ENCODE assay signal across 8 mouse cellular contexts in genomic region chr7:30534633-30535577, GRCm38 (mm10). TPM values are rescaled to one million over a fixed set of nuclear protein-coding genes. Genes with fewer than 3 reads are reported as not detected.
A peak's percentile ranks its signal among the peaks of the same experiment; 100 is the strongest.
DNase-seq lines count a peak whose midpoint lies in the region; ATAC-seq and TF ChIP-seq lines count a peak whose summit lies in the region.

Gene Arhgap33, minus strand, starts transcription at chr7:30535060.

- no peak for TF ChIP-seq CTCF in cortical plate, adult 2 months (IDR thresholded peaks at IDR 0.05; ENCODE audit: extremely low read depth, insufficient read depth, low read length)

- H3K4me3 ChIP-seq in cortical plate, adult 2 months (ENCODE audit: insufficient read depth, low read length): peak within 1 kb of the TSS; percentile 75

- TF ChIP-seq POLR2A in cortical plate, adult 2 months (IDR thresholded peaks at IDR 0.05; ENCODE audit: extremely low read depth, insufficient read depth, low read length): peak; percentile 59; the same call in 1 of the 2 replicates

- peak within 1 kb of the TSS; percentile 57 for H3K27ac ChIP-seq in cortical plate, adult 2 months (ENCODE audit: insufficient read depth, low read length)

- peak; percentile 91 to 93 for DNase-seq in gastrocnemius, adult 8-10 months (ENCODE audit: low spot score in 2 of 2)
- DNase-seq in induced T-regulatory cell, adult 2 months (ENCODE audit: low read depth): peak; percentile 99
- peak; percentile 92 to 97 for DNase-seq in left cerebral cortex, adult 9 months (ENCODE audit: low spot score in 2 of 2)
- peak; percentile 97 for DNase-seq in right cerebral cortex, postnatal 14 days
- peak; percentile 91 to 93 for DNase-seq in urinary bladder, postnatal 36 days (ENCODE audit: low spot score in 2 of 2)

- peak; percentile 91 for ATAC-seq in activated CD4-positive, CD25-positive, alpha-beta regulatory T cell, adult 4 months
- ATAC-seq in megakaryocyte progenitor cell, adult 5-6 weeks (replicated peaks; ENCODE audit: poor library complexity): peak; percentile 94

- peaks cover 14% of the 10 kb centered on the region for H3K4me1 ChIP-seq in cortical plate, adult 2 months (ENCODE audit: control insufficient read depth, insufficient read depth, low read length)

RNA-seq across cellular contexts. Expression of gene Arhgap33, which starts in this region (rescaled TPM):
- 1 to 10 TPM; 1.0 to 1.1 TPM for polyA plus RNA-seq in activated CD4-positive, CD25-positive, alpha-beta regulatory T cell, adult 4 months (2017; shearing (Covaris generic))
- 174 and 184 TPM in 2 replicates for polyA plus RNA-seq in cortical plate, adult 2 months (2012; rRNA removed)
- total RNA-seq in gastrocnemius, adult 8-10 months (2022): under 1 TPM; 0.09 to 0.72 (median 0.27) TPM
- total RNA-seq in megakaryocyte progenitor cell, adult 5-6 weeks (2015): 4.5 and 5.8 TPM in 2 replicates
- 1.4 and 2.0 TPM in 2 replicates for total RNA-seq in megakaryocyte progenitor cell, adult 5-6 weeks (2017)

Comparison
In these comparisons a context has a peak if more than half of its experiments do, and no peak if none do; other contexts are left out.
1. Peak in every context shown above with its lines: DNase-seq, ATAC-seq, H3K4me3 ChIP-seq and H3K27ac ChIP-seq.
2. RNA of gene Arhgap33 (polyA plus RNA-seq): 174 to 184 TPM in cortical plate, adult 2 months; 1.0 to 1.1 TPM in activated CD4-positive, CD25-positive, alpha-beta regulatory T cell, adult 4 months; every median in the first group is over 10 times any median in the second.
3. Peak in DNase-seq in gastrocnemius, adult 8-10 months; RNA of the gene not detected or under 1 TPM.